Mouse (Mus musculus) adrenal gland (tissue): ENCODE measurements at regions not wholly inside any gene's neighbourhood (a gene's known extent, or its start where the extent isn't known, plus 50 kb on each side); places are given as distances from the start of the nearest gene placed in this dataset.

ENCODE experiments used
- intact Hi-C: fragments of 180-260 bp; cut with DNase I; formaldehyde crosslinking; loops from one replicate; pipeline ENCODE4 v1.15.1; 2025

DNA sequence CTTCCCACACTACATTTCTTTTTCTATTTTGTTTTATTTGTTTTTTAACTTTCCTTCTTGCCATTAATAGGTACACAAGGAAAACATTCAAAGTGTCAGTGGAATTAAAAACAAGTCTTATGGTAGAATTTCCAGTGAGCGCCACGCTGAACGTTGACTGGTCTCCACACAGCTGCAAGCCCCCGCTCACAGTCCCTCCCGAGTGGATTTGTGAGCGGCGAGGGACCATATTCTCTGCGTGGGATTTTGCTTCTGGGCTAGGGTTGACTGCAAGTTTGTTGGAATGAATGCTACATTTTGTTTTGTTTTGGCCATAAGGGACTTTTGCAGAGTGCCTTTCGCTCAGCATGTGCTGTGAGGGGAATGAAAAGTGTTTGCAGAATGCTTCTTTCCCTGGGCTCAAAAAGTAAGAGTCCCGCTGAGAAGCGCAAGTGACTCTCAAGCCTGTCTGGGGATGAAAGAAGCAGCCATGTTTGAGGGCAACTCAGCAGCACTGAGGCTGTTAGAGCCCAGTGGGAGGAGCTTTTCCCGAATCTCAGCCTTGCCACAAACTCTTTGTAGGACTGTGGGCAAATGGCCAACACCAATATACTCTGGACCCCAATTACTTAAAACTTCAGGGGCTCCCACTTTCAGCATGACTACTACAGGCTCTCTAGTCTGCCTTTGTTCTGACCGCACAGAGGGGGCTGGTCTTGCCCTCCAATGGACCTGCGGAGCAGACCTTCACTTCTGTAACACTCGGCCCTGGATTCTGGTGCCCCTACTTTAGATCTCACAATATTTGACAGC is 120.9 kb upstream of the Rnaseh2b start:
- intact Hi-C loops, result no loop called here

DNA sequence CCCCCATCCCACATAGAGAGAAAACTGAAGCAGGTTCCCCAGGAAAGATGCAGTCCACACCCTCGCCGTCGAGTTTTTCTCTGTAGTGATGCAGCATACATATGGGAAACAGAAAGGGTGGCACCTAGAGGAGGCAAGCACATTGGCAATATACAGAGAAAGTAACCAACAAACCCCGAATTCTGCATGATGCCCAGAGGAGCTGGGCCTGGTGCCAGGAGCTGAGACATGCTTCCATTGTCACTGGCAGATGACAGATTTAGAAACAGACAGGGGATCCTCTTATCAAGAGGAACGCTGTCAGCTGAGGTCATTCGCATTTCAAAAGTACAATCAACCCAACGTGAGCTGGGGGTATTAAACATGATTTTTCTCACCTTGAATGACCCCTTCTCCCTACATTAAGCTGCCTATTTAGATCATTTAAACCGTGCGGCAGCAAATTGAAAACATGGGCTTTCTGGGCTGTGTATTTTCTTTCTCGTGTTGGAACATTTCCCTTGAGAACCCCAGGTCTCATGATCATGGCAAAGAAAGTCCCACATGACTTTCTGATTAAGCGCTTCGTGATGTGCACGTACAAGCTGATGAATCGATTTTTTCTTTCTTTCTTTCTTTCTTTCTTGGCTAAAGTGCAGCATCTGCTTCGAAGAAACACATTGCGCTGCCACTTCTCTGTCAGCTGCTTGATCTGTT is 118.4 kb upstream of the Rnaseh2b start:
- intact Hi-C loops, result no loop called here

DNA sequence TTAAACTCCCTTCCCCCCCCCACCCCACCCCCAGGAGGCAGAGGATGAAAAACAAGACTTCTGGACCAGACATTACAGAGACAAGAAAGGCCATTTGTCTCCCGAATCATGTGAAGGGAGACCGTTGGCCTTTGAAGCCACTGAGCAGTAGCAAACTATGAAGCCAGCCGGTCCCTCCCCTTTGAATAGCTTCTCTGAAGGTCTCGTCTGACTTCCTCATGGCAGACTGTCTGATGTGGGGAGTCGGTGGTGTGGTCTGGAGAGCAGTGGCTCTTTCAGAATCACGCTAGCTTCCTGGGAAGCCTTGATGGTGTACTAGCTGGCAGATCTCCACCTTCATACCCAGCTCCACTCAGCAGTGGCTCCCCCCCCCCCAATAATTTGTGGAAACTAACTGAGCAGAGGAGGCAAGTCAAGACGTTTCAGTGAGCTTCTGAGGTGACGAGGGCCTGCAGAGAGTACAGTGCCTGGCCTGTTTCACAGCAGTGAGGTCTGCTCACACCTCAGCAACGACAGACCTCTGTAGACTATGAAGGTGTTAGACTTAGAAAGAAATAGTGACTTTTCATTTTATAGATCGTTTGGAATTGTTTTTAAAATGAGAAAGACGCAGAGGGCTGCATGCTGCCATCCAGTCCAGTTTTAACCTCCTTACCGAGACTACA is 116.9 kb upstream of the Rnaseh2b start:
- intact Hi-C loops, result no loop called here

DNA sequence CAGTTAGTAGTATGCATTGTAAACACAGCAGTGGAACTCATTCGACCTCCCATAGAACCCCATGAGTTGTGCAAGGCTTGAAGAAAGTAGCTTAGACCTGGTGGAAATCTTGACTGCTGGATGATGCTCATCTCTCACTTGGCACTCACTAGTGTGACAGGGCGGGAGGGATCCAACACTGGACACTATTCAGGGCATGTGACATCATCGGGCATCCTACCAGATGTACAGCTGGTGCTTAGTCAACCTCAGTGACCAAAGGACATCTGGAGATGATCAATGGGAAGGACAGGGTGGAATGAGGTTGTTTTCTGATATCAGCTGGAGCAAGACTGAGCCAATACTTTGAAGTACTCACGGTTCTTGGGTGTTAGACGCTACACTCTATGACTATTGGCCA is 114.9 kb upstream of the Rnaseh2b start:
- intact Hi-C loops, result no loop called here

DNA sequence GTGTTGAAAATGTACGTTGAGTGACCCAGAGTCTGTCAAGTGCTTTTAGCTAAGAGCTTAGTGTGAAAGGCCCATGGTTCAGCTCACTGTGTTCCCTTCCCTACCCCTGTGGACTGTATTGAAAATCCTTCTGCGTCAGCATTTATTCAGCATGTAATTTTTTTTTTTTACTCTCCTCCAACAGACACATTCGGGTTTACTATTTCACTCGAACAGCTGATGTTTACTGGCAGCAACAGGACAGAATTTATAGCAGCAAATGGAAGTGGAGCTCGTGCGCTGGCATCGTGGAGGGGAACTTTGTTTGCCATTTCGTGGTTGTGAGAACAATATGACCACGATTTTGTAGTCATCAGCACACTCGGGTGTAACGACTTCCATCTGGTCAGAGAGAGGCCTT is 105.0 kb upstream of the Rnaseh2b start:
- intact Hi-C loops, result no loop called here

DNA sequence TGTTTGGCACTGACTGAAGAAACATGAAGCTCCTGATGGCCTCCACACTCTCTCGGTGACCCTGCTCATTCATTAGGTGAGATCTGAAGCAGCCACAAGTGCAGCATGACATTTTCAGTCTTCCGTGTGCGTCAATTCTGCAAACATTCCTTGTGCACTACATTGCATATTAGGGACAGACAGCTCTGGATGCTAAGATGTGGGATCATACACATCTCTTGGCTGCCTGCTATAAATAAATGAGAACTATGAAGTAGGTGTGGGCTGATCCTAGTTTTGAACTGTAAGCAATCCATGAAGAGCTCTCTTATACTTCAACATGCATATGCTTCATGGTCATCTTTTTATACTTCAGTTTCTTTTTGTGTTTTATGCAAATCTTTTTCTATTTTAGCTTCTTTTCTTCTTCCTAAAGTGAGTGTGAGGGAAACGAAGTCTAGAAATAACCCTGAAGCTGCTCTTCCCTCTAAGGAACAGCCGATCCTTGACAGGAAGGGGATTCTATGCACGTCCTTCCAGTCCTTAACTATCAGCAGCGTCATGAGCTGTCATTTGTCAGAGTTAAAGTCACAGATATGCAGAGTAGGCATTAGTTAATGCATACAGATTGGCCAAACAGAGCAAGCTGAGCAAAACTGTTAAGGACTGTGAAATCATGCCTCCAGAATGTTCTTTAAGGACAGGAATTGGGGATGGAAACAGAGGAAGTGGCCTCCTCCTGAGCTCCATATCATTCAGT is 104.1 kb upstream of the Rnaseh2b start:
- intact Hi-C loops, result no loop called here

DNA sequence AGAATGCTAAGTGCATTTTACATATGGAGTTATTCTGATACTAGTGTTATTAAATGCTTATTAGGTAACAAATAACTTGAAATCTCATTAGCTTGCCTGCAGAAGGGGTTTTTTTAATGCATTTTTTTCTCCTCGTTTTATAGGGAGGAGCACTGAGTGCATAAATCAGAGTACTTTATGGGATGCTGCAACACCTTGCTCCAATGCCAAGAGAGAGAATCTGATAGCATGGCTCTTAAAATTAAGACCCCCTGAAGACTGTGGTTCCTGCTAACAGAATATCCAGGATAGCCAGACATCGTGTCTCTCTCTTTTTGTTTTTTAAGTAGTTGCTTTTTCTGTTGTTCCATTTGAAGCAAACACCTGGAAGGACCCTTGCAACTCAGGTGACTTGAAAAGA is 100.8 kb upstream of the Rnaseh2b start:
- intact Hi-C loops, result no loop called here

DNA sequence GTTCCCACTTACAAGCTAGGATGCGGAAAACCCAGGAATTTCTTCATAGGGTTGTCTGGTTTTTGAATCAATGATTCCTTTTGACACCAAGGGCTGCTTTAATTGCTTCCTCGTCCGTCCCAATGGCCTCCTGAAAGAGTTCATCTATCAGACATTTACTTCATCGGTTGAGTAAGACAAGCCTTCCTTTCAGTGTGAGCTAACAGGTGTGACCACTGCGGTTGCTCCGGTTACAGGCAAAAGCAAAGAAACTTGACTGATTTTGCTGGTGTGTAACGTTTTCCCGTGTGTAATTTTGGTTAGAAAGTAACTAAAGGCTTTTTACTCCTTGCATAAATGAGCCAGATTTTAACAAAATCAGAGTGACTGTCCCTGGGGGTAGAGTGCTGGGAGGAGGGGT is 99.6 kb upstream of the Rnaseh2b start:
- intact Hi-C loops, result no loop called here

DNA sequence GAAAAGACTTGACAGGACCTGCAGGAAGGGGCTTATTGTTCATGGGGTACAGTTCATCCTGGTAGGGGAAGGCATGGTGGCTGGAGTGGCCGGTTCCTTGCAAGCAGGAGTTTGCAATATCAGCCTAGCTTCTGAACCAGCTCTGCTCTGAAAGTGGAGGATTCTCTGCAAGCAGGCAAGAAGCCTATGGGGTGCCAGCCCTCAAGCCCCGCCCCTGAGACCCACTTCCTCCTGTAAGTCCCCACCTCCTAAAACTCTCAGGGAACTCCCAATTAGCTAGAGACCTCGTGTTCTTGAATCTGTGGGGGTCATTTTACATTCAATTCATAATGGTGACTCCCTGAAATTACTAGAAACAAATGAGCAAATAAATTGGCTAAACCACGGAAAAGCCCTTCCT is 99.0 kb upstream of the Rnaseh2b start:
- intact Hi-C loops, result no loop called here

DNA sequence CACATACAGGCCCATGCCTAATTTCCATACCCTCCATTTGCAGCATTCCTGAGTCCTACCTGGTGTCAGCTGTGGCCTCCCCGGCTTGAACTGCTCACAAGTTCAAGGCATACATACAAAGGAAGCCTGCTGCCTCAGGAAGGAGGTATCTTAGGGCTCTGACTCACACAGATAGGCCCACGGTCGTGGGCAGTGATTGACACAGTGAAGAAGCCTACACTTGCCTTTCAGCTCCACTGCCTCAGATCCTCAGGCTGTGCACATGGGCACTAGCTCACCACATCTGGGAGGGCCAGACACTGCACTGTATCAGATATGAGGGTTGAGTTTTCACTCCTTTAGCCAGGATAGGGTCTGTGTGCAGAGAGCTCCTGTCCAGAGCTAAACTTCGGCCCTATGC is 95.6 kb upstream of the Rnaseh2b start:
- intact Hi-C loops, result no loop called here

DNA sequence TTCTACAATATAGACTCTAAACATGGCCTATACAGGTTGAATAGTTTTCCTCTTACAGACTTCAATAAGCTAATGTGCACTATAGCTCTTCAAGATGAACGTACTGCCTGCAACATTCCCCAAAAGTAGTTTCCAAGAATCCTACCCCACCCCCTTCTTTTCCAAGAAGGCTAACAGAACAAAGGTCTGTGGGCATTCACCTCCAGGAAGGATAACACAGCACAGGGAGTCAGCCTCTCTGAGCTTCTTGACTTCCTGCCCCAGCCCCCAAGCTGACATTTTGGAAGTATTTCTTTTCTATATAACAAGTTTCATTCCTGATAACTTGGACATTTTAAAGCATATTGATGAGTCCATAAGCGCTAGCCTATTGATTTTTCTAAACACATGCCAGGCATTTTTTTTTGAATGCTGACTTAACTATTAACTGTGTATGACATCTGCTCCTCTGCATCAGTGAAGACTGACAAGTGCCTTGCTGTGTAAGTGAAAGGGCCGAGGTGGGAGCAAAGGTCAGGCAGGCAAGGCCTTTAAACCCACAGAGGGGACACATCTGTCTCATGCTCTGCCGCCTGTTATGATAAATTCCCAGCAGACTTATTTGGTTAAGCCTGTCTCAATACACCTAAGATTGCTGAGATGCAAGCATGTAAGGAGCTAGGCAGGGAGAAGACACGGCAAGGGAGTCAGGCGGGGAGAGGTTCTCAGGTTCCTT is 93.8 kb upstream of the Rnaseh2b start:
- intact Hi-C loops, result no loop called here

DNA sequence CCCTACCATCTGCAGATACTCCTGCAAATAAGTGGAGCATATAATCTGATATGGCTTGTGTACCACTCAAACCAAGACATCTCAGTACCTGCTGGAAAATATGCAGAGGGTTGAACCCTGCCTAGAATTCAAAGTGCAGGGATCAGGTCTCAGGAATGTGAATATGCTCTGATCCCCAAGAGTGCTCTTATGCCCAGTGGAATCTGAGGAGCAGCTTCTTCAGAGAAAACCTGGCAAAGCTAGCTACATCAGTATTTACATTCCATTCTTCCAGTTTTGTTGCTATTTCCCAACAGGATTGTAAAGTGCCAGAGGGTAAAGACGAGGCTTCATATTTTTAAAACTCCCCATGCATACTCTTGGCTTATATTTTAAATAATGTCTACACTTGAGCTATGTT is 77.3 kb upstream of the Rnaseh2b start:
- intact Hi-C loops, result no loop called here

DNA sequence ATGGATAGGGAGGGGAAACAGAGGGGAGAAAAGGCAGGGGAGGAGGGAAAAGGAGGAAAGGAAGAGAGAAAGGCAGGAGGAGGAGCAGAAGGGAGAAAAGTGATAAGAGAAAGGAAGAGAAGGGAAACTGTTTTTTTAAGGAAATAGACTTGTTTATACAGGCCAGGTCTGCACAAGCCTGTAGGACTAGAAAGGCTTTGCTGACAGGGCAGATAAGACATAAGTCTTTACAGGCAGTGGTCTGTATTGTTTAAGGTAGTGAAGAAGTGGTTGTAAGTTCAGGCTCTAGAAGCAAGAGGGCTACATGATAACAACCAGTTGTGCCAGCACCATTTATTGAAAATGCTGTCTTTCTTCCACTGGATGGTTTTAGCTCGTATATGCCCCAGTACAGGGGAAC is 75.4 kb upstream of the Rnaseh2b start:
- intact Hi-C loops, result no loop called here

DNA sequence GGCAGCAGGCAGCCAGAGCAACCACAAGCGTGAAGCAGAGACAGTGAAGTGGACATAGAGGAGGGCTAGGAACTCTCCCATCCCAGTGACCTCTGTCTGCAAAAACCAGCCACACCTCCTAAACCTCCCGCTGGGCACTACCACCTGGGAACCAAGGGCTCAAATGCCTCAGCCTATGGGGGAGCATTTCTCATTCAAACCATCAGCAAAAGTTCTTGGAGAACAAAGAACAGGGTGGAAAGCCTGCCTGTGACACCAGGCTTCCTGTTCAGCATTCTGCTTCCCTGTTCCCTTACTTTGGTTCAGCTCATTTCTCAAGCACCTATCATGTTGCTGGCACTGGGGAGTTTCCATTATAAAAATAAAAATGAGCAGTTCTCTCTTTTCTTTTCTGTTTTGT is 74.4 kb upstream of the Rnaseh2b start:
- intact Hi-C loops, result no loop called here

DNA sequence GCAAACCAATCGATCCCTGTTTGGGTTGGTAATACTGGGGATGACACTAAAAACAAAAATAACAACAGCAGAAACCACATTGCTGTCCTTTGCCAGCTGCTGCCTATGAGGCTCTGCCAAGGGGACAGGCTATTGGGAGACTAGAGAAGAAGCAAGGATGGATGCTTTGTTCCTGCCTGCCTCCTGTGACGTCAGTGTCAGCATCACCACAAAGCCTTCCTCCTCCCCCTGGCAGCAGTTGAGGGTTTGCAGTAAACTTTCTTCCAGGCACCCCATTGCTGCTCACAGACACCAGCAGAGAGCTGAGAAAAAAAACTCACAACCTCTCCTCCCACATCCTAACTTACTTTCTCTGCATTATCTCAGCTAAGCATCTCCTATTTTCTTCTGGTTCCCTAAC is 73.7 kb upstream of the Rnaseh2b start:
- intact Hi-C loops, result no loop called here

DNA sequence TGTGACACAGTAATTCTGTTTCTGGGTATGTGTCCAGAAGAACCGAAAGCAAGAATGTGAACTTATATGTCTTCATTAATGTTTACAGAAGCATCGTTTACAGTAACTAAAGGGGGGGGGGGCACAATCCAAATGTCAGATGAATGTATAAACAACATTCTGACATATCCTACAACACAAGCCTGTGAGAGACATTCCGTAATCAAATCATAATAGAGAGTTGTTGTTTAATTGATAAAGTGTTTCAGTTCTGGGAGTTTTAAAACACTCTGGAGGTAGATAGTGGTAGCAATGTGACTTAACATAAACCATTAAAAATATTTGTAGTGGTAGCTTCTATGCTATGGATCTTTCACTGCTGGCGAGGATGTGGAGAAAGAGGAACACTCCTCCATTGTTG is 71.6 kb upstream of the Rnaseh2b start:
- intact Hi-C loops, result no loop called here
